Mouse (Mus musculus): Measurements from ENCODE around the gene Cldn34b4.

The Cldn34b4 gene

GRCm38 (mm10) chrX:76393050-76393449, at the start of gene Cldn34b4:
Cldn34b4 (plus strand) TSS chrX:76393350.
- DNase-seq: no peak

Measured in lung, postnatal 10 days (tissue).